Mouse (Mus musculus) neural tube, embryonic 12.5 days (tissue): ENCODE measurements around the gene Gm11983. TPM values are rescaled to one million over a fixed set of nuclear protein-coding genes. Genes with fewer than 3 reads are reported as not detected.
A peak's percentile ranks its signal among the peaks of the same experiment; 100 is the strongest.
"Not testable (repeated sequence)": the region's sequence is repeated elsewhere in the genome, so short reads cannot be mapped to it uniquely, and the experiment has no call there.

Experiments used
- ATAC-seq: fragments of 200-750 bp; cut with Nextera tagmentation; 2 replicates; pipeline ENCODE4 v1.8.0; 2017; ENCODE audit warnings: low read depth, mild to moderate bottlenecking, moderate TSS enrichment, moderate library complexity; ENCODE audit not compliant: low FRiP score
- H3K27ac ChIP-seq: fragments of 300-500 bp; sonication (generic); 2 replicates; pipeline ENCODE4 v1.5.1; 2016
- H3K27me3 ChIP-seq: fragments of 300-500 bp; sonication (generic); replicated peaks from 2 replicates; pipeline ENCODE4 v1.6.1; 2016; ENCODE audit warnings: mild to moderate bottlenecking
- H3K36me3 ChIP-seq: fragments of 300-500 bp; sonication (generic); 2 replicates; pipeline ENCODE4 v1.6.1; 2016; ENCODE audit warnings: mild to moderate bottlenecking
- H3K4me1 ChIP-seq: fragments of 300-500 bp; sonication (generic); 2 replicates; pipeline ENCODE4 v1.6.1; 2016
- H3K4me2 ChIP-seq: fragments of 300-500 bp; sonication (generic); replicated peaks from 2 replicates; pipeline ENCODE4 v1.6.1; 2016; ENCODE audit warnings: mild to moderate bottlenecking
- H3K4me3 ChIP-seq: fragments of 300-500 bp; sonication (generic); 2 replicates; pipeline ENCODE4 v1.5.1; 2016
- H3K9ac ChIP-seq: fragments of 300-500 bp; sonication (generic); 2 replicates; pipeline ENCODE4 v1.6.1; 2016; ENCODE audit warnings: mild to moderate bottlenecking
- H3K9me3 ChIP-seq: fragments of 300-500 bp; sonication (generic); 2 replicates; pipeline ENCODE4 v1.6.1; 2016; ENCODE audit warnings: mild to moderate bottlenecking
- WGBS: fragments of 180-500 bp; shearing (Covaris S2); methylation state at CpG from one replicate; pipeline ENCODE4 v1.1.7; 2016; 5-methylcytosine and 5-hydroxymethylcytosine counted together
- polyA plus RNA-seq: library from polyadenylated mRNA; unstranded; fragments of >200 nt; fragmentation: Nextera tagmentation; extraction: Ambion mirVana; gene quantifications from 2 replicates; pipeline ENCODE4 v1.2.1, GENCODE M21; 2016

The Gm11983 gene
- polyA plus RNA-seq, result not detected in 2 replicates

GRCm38 (mm10) chr11:6837554-6837953, at the start of gene Gm11983:
Gm11983 (minus strand) TSS chr11:6837654.
- Histone ChIP-seq H3K4me1 (no peaks in the 10 kb centered on the region), H3K36me3 (no peaks in the 10 kb centered on the region), H3K9me3 (no peaks in the 10 kb centered on the region), H3K9ac (no peak within 1 kb of the TSS), H3K4me2 (no peak within 1 kb of the TSS), H3K27me3 (no peaks in the 10 kb centered on the region), H3K27ac (no peak within 1 kb of the TSS), H3K4me3 (no peak within 1 kb of the TSS)
- no peak for ATAC-seq
- 92% methylated on average over 1 of the region's 1 CpGs for WGBS

- not testable (repeated sequence) for H3K4me2 ChIP-seq, H3K4me1 ChIP-seq, H3K4me3 ChIP-seq, H3K27me3 ChIP-seq, H3K9me3 ChIP-seq, H3K27ac ChIP-seq, H3K9ac ChIP-seq, ATAC-seq, H3K36me3 ChIP-seq
- 93% methylated on average over 4 of the region's 4 CpGs for WGBS
Measured at GRCm38 (mm10) chr11:6883045-6883444, 45.6 kb upstream of the Gm11983 start.

- no peak for ATAC-seq
- H3K9me3 ChIP-seq, result no peaks in the 10 kb centered on the region
- no peaks in the 10 kb centered on the region for H3K4me1 ChIP-seq
- no peak overlapping the region for H3K4me3 ChIP-seq
- no peak overlapping the region for H3K9ac ChIP-seq
- H3K36me3 ChIP-seq, result no peaks in the 10 kb centered on the region
- H3K4me2 ChIP-seq, result no peak overlapping the region
- no peak overlapping the region for H3K27ac ChIP-seq
- WGBS, result 57% methylated on average over 5 of the region's 5 CpGs
- no peaks in the 10 kb centered on the region for H3K27me3 ChIP-seq
Measured at GRCm38 (mm10) chr11:6881614-6882013, 44.2 kb upstream of the Gm11983 start.

- Histone ChIP-seq H3K9me3 (no peaks in the 10 kb centered on the region), H3K4me2 (no peak overlapping the region), H3K9ac (no peak overlapping the region), H3K4me1 (no peaks in the 10 kb centered on the region), H3K27me3 (no peaks in the 10 kb centered on the region), H3K27ac (no peak overlapping the region), H3K4me3 (no peak overlapping the region), H3K36me3 (no peaks in the 10 kb centered on the region)
- ATAC-seq, result no peak
- WGBS, result 68% methylated on average over 6 of the region's 6 CpGs
Measured at GRCm38 (mm10) chr11:6877740-6878139, 40.3 kb upstream of the Gm11983 start.

GRCm38 (mm10) chr11:6870947-6871346, 33.5 kb upstream of the Gm11983 start:
- no peak overlapping the region for H3K9ac ChIP-seq
- no peaks in the 10 kb centered on the region for H3K4me1 ChIP-seq
- no peaks in the 10 kb centered on the region for H3K9me3 ChIP-seq
- 85% methylated on average over 1 of the region's 1 CpGs for WGBS
- H3K36me3 ChIP-seq, result no peaks in the 10 kb centered on the region
- no peak overlapping the region for H3K27ac ChIP-seq
- no peaks in the 10 kb centered on the region for H3K27me3 ChIP-seq
- H3K4me3 ChIP-seq, result no peak overlapping the region
- ATAC-seq, result no peak
- no peak overlapping the region for H3K4me2 ChIP-seq

GRCm38 (mm10) chr11:6865536-6865935, 28.1 kb upstream of the Gm11983 start:
- Histone ChIP-seq H3K27ac (no peak overlapping the region), H3K4me3 (no peak overlapping the region), H3K9ac (no peak overlapping the region), H3K9me3 (no peaks in the 10 kb centered on the region), H3K36me3 (no peaks in the 10 kb centered on the region), H3K4me2 (no peak overlapping the region), H3K4me1 (peaks cover 4% of the 10 kb centered on the region; the same call in 1 of the 2 replicates), H3K27me3 (no peaks in the 10 kb centered on the region)
- no peak for ATAC-seq
- WGBS, result 90% methylated on average over 3 of the region's 3 CpGs

- H3K27ac ChIP-seq, result no peak overlapping the region
- H3K4me1 ChIP-seq, result peaks cover 15% of the 10 kb centered on the region
- WGBS, result 79% methylated on average over 3 of the region's 3 CpGs
- no peak for ATAC-seq
- no peak overlapping the region for H3K9ac ChIP-seq
- H3K4me3 ChIP-seq, result no peak overlapping the region
- H3K9me3 ChIP-seq, result no peaks in the 10 kb centered on the region
- H3K4me2 ChIP-seq, result no peak overlapping the region
- no peaks in the 10 kb centered on the region for H3K27me3 ChIP-seq
- no peaks in the 10 kb centered on the region for H3K36me3 ChIP-seq
Measured at GRCm38 (mm10) chr11:6862185-6862584, 24.7 kb upstream of the Gm11983 start.

GRCm38 (mm10) chr11:6859898-6860858, 22.7 kb upstream of the Gm11983 start:
- Histone ChIP-seq H3K4me1 (peaks cover 15% of the 10 kb centered on the region), H3K9ac (no peak overlapping the region), H3K4me2 (peak overlapping the region; percentile 18; the same call in 1 of the 2 replicates), H3K9me3 (no peaks in the 10 kb centered on the region), H3K4me3 (no peak overlapping the region), H3K27ac (0 out of 2 replicates have a peak overlapping the region, but pooled peaks have one; percentile 32), H3K27me3 (no peaks in the 10 kb centered on the region), H3K36me3 (no peaks in the 10 kb centered on the region)
- WGBS, result 32% methylated on average over 11 of the region's 11 CpGs
- peak; percentile 81 for ATAC-seq

- Histone ChIP-seq H3K9ac (no peak overlapping the region), H3K4me1 (peaks cover 15% of the 10 kb centered on the region), H3K36me3 (no peaks in the 10 kb centered on the region), H3K9me3 (no peaks in the 10 kb centered on the region), H3K4me2 (no peak overlapping the region), H3K27me3 (no peaks in the 10 kb centered on the region), H3K4me3 (no peak overlapping the region), H3K27ac (no peak overlapping the region)
- ATAC-seq, result no peak
- WGBS, result 85% methylated on average over 8 of the region's 8 CpGs
Measured at GRCm38 (mm10) chr11:6859096-6859495, 21.6 kb upstream of the Gm11983 start.

- Histone ChIP-seq H3K9ac (no peak overlapping the region), H3K27me3 (no peaks in the 10 kb centered on the region), H3K9me3 (no peaks in the 10 kb centered on the region), H3K36me3 (no peaks in the 10 kb centered on the region), H3K4me2 (no peak overlapping the region), H3K4me1 (peaks cover 15% of the 10 kb centered on the region), H3K27ac (no peak overlapping the region), H3K4me3 (no peak overlapping the region)
- WGBS, result 86% methylated on average over 3 of the region's 3 CpGs
- no peak for ATAC-seq
Measured at GRCm38 (mm10) chr11:6855942-6856341, 18.5 kb upstream of the Gm11983 start.

- WGBS, result 81% methylated on average over 4 of the region's 4 CpGs
- not testable (repeated sequence) for ATAC-seq, H3K9ac ChIP-seq, H3K27me3 ChIP-seq, H3K27ac ChIP-seq, H3K36me3 ChIP-seq, H3K4me1 ChIP-seq, H3K4me2 ChIP-seq, H3K4me3 ChIP-seq, H3K9me3 ChIP-seq
Measured at GRCm38 (mm10) chr11:6853366-6853765, 15.9 kb upstream of the Gm11983 start.

GRCm38 (mm10) chr11:6843831-6844230, 6.4 kb upstream of the Gm11983 start:
- no peak for ATAC-seq
- no peak overlapping the region for H3K9ac ChIP-seq
- no peaks in the 10 kb centered on the region for H3K27me3 ChIP-seq
- no peak overlapping the region for H3K27ac ChIP-seq
- H3K4me1 ChIP-seq, result no peaks in the 10 kb centered on the region
- no peak overlapping the region for H3K4me3 ChIP-seq
- no peaks in the 10 kb centered on the region for H3K36me3 ChIP-seq
- no peak overlapping the region for H3K4me2 ChIP-seq
- WGBS, result 83% methylated on average over 2 of the region's 2 CpGs
- no peaks in the 10 kb centered on the region for H3K9me3 ChIP-seq

- no peaks in the 10 kb centered on the region for H3K9me3 ChIP-seq
- no peak overlapping the region for H3K4me3 ChIP-seq
- no peaks in the 10 kb centered on the region for H3K36me3 ChIP-seq
- H3K27me3 ChIP-seq, result no peaks in the 10 kb centered on the region
- ATAC-seq, result no peak
- 93% methylated on average over 5 of the region's 5 CpGs for WGBS
- H3K4me2 ChIP-seq, result no peak overlapping the region
- no peak overlapping the region for H3K9ac ChIP-seq
- no peaks in the 10 kb centered on the region for H3K4me1 ChIP-seq
- no peak overlapping the region for H3K27ac ChIP-seq
Measured at GRCm38 (mm10) chr11:6842160-6842559, 4.7 kb upstream of the Gm11983 start.
